Mouse (Mus musculus) CD4-positive, CD25-positive, alpha-beta regulatory T cell (primary cell): Measurements from ENCODE around the gene Kcnj5. TPM values are rescaled to one million over a fixed set of nuclear protein-coding genes. Genes with fewer than 3 reads are reported as not detected.

Source experiments
- polyA plus RNA-seq: library from polyadenylated mRNA; unstranded; fragments of 100-300 nt; shearing (Covaris generic); gene quantifications from one replicate; pipeline ENCODE4 v1.2.1, GENCODE M21; 2017

Gene Kcnj5
- not detected for polyA plus RNA-seq

DNA sequence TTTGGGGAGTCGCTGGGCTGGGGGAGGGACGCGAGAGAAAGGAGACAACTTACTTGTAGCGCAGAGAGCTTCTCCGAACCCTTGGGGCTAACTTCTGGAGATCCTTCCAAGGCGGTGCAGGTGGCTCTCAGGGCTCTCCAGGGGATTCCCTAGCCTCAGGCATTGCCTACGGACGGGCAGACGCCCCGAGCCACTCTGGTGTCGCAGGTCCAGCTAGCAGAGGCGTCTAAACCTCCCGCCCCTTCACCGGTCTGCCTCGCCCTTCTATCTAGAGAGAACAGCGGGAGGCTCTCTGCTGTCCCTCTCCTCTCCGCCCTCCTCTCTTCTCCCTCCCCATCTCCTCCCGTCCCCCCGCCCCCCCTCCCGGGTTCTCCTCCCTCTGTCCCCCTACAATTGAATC lies at the start of gene Kcnj5:
Gene Kcnj5, minus strand, starts transcription at position 300 of the 400 bp plus-strand sequence.

DNA sequence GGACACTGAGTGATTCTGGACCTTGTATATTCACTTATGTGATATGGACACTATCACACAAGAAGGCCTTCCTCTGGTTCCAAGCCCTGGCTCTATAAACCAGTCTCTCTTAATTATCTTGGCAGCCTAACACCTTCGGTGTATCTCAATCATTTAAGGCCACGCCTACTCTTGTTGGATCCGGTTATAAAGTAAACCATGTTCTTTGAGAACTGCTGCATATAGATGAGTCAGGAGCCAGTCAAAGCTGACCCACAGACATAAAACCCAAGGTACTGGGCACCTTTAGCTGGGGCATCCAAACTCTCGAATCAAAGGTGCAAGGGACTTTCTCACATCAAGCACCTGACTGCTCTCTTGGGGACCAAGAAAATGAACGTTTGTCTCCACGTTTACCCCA lies 28.1 kb upstream of the Kcnj5 start, which contains the start of gene Kcnj1:
Gene Kcnj1, plus strand, starts transcription at position 292 of the 400 bp plus-strand sequence.

Other genes starting within 250 kb of the Kcnj5 start
- 0.22 TPM for gene Arhgap32, start 228.2 kb downstream of the Kcnj5 start, polyA plus RNA-seq
- gene Kcnj1, start 28.1 kb upstream of the Kcnj5 start, polyA plus RNA-seq, result not detected
- 77.0 TPM for gene Fli1, start 198.5 kb upstream of the Kcnj5 start, polyA plus RNA-seq